Mouse (Mus musculus) heart, postnatal 0 days (tissue): Measurements from ENCODE around the gene Gpbar1. TPM values are rescaled to one million over a fixed set of nuclear protein-coding genes. Genes with fewer than 3 reads are reported as not detected.

Experiments
- ATAC-seq: fragments of 200-750 bp; cut with Nextera tagmentation; 2 replicates; pipeline ENCODE4 v1.8.0; 2017; ENCODE audit warnings: low read depth, moderate number of reproducible peaks, moderate library complexity; ENCODE audit not compliant: insufficient read depth
- DNase-seq: peaks from one replicate; pipeline ENCODE4 v3.0.0-alpha.2; 2016; ENCODE audit warnings: low spot score
- H3K27ac ChIP-seq: fragments of 300-500 bp; sonication (generic); 2 replicates; pipeline ENCODE4 v1.5.1; 2014; ENCODE audit warnings: low read depth, mild to moderate bottlenecking
- H3K27me3 ChIP-seq: fragments of 300-500 bp; sonication (generic); 2 replicates; pipeline ENCODE4 v1.6.1; 2014; ENCODE audit warnings: low read length, mixed read lengths; ENCODE audit not compliant: control insufficient read depth, insufficient read depth
- H3K36me3 ChIP-seq: fragments of 300-500 bp; sonication (generic); replicated peaks from 2 replicates; pipeline ENCODE4 v1.6.1; 2014; ENCODE audit warnings: low read length, mixed read lengths; ENCODE audit not compliant: control insufficient read depth, insufficient read depth
- H3K4me1 ChIP-seq: fragments of 300-500 bp; sonication (generic); 2 replicates; pipeline ENCODE4 v1.6.1; 2014; ENCODE audit warnings: antibody characterized with exemption; ENCODE audit not compliant: control insufficient read depth, insufficient read depth
- H3K4me2 ChIP-seq: fragments of 300-500 bp; sonication (generic); 2 replicates; pipeline ENCODE4 v1.6.1; 2014; ENCODE audit warnings: low read depth, mild to moderate bottlenecking, low read length, moderate library complexity
- H3K4me3 ChIP-seq: fragments of 300-500 bp; sonication (generic); 2 replicates; pipeline ENCODE4 v1.5.1; 2014; ENCODE audit warnings: low read depth, low read length
- H3K9ac ChIP-seq: fragments of 300-500 bp; sonication (generic); replicated peaks from 2 replicates; pipeline ENCODE4 v1.6.1; 2014; ENCODE audit warnings: low read depth, low read length, mixed read lengths
- H3K9me3 ChIP-seq: fragments of 300-500 bp; sonication (generic); replicated peaks from 2 replicates; pipeline ENCODE4 v1.6.1; 2016; ENCODE audit warnings: low read length; ENCODE audit not compliant: control insufficient read depth
- CTCF ChIP-seq: IDR thresholded peaks from 2 replicates; pipeline ENCODE4 v1.5.1; 2016; ENCODE audit warnings: antibody characterized with exemption, control low read depth, low read depth
- EP300 ChIP-seq: IDR thresholded peaks from 2 replicates; pipeline ENCODE4 v1.6.1; 2016; ENCODE audit warnings: antibody characterized with exemption, low read depth
- WGBS: fragments of 180-500 bp; shearing (Covaris S2); extraction: QIAGEN DNeasy Blood & Tissue Kit; methylation state at CpG from one replicate; pipeline ENCODE4 v1.1.7; 2014; 5-methylcytosine and 5-hydroxymethylcytosine counted together
- polyA plus RNA-seq: library from polyadenylated mRNA; unstranded; fragments of >200 nt; fragmentation: Nextera tagmentation; extraction: Ambion mirVana; gene quantifications from 2 replicates; pipeline ENCODE4 v1.2.1, GENCODE M21; 2015
- total RNA-seq: library from RNA; depleted of rRNA; stranded (reverse); fragments of >200 nt; gene quantifications from 2 replicates; pipeline ENCODE4 v1.2.3, GENCODE M21; 2014; ENCODE audit warnings: low replicate concordance

Gene Gpbar1
- total and polyA plus RNA-seq, 2 experiments from 2014 or later: 0.22 TPM; not detected in 1

- no peak overlapping the region for H3K4me2 ChIP-seq
- H3K9ac ChIP-seq: no peak overlapping the region
- no peak for ATAC-seq
These were observed 4.7 kb downstream of the Gpbar1 start for GRCm38 (mm10) chr1:74282896-74283625.

GRCm38 (mm10) chr1:74283686-74284463, 5.5 kb downstream of the Gpbar1 start:
- Histone ChIP-seq H3K9me3 (no peaks in the 10 kb centered on the region), H3K4me3 (peak overlapping the region; percentile 72), H3K9ac (peak overlapping the region; percentile 61), H3K27me3 (no peaks in the 10 kb centered on the region), H3K36me3 (peaks cover 55% of the 10 kb centered on the region), H3K4me1 (peaks cover 19% of the 10 kb centered on the region), H3K27ac (peak overlapping the region; percentile 69), H3K4me2 (peak overlapping the region; percentile 74)
- 11% methylated on average over 14 of the region's 15 CpGs for WGBS
- DNase-seq (peak; percentile 63), ATAC-seq (peak; percentile 32)
- TF ChIP-seq CTCF (no peak), EP300 (no peak)

More at GRCm38 (mm10) chr1:74282896-74283625, 4.7 kb downstream of the Gpbar1 start:
- peaks cover 47% of the 10 kb centered on the region for H3K36me3 ChIP-seq
- H3K27me3 ChIP-seq: no peaks in the 10 kb centered on the region
- H3K4me3 ChIP-seq: no peak overlapping the region
- DNase-seq: no peak
- H3K27ac ChIP-seq: no peak overlapping the region
- TF ChIP-seq EP300: no peak
- no peak for TF ChIP-seq CTCF
- H3K9me3 ChIP-seq: no peaks in the 10 kb centered on the region
- 87% methylated on average over 10 of the region's 10 CpGs for WGBS
- peaks cover 11% of the 10 kb centered on the region for H3K4me1 ChIP-seq

- Histone ChIP-seq H3K36me3 (peaks cover 54% of the 10 kb centered on the region), H3K4me1 (peaks cover 27% of the 10 kb centered on the region)
These were observed 6.3 kb downstream of the Gpbar1 start, which contains the start of the genes Aamp and Pnkd for GRCm38 (mm10) chr1:74284543-74285160. Aamp (minus strand) TSS chr1:74284738. Pnkd (plus strand) TSS chr1:74284930.

GRCm38 (mm10) chr1:74285212-74286010, 7.1 kb downstream of the Gpbar1 start:
- H3K27ac ChIP-seq: peak overlapping the region; percentile 76
- DNase-seq (no peak), ATAC-seq (no peak)
- WGBS: 3% methylated on average over 23 of the region's 23 CpGs
- H3K27me3 ChIP-seq: no peaks in the 10 kb centered on the region
- peaks cover 34% of the 10 kb centered on the region for H3K4me1 ChIP-seq
- no peaks in the 10 kb centered on the region for H3K9me3 ChIP-seq
- H3K36me3 ChIP-seq: peaks cover 51% of the 10 kb centered on the region
- H3K4me2 ChIP-seq: peak overlapping the region; percentile 85
- H3K9ac ChIP-seq: peak overlapping the region; percentile 75
- no peak for TF ChIP-seq EP300
- no peak for TF ChIP-seq CTCF
- peak overlapping the region; percentile 77 for H3K4me3 ChIP-seq

More at GRCm38 (mm10) chr1:74284543-74285160, 6.3 kb downstream of the Gpbar1 start, which contains the start of the genes Aamp and Pnkd:
- Histone ChIP-seq H3K27ac (peak within 1 kb of the TSS; percentile 76), H3K27me3 (no peaks in the 10 kb centered on the region), H3K9me3 (no peaks in the 10 kb centered on the region), H3K4me3 (peak within 1 kb of the TSS; percentile 77), H3K9ac (peak within 1 kb of the TSS; percentile 75), H3K4me2 (peak within 1 kb of the TSS; percentile 85)
- DNase-seq (peak; percentile 100), ATAC-seq (peak; percentile 96)
- TF ChIP-seq EP300 (no peak), CTCF (peak; percentile 4; the same call in 1 of the 2 replicates)
- WGBS: 0% methylated on average over 54 of the region's 56 CpGs
